Mouse (Mus musculus): ENCODE results near the gene Adgrl3. TPM values are rescaled to one million over a fixed set of nuclear protein-coding genes. Genes with fewer than 3 reads are reported as not detected.

Gene Adgrl3
- polyA plus RNA-seq, 1 experiment from 2014 or later: 14.0 TPM

- Histone ChIP-seq H3K4me2 (no peak overlapping the region), H3K27ac (no peak overlapping the region), H3K9ac (no peak overlapping the region), H3K4me1 (peaks cover 5% of the 10 kb centered on the region; the same call in 1 of the 2 replicates), H3K9me3 (no peaks in the 10 kb centered on the region), H3K27me3 (no peaks in the 10 kb centered on the region), H3K36me3 (no peaks in the 10 kb centered on the region), H3K4me3 (no peak overlapping the region)
- WGBS: 32% methylated on average over 3 of the region's 3 CpGs
- ATAC-seq (ENCODE audit: borderline replicate concordance, extremely low read depth, low FRiP score, low TSS enrichment): peak; percentile 52; the same call in 1 of the 2 replicates
Observed at GRCm38 (mm10) chr5:81345096-81345435, 325.1 kb downstream of the Adgrl3 start.

- H3K9me3 ChIP-seq: no peaks in the 10 kb centered on the region
- no peak overlapping the region for H3K4me2 ChIP-seq
- no peak overlapping the region for H3K4me3 ChIP-seq
- no peaks in the 10 kb centered on the region for H3K27me3 ChIP-seq
- WGBS: 50% methylated on average over 9 of the region's 9 CpGs
- H3K36me3 ChIP-seq: no peaks in the 10 kb centered on the region
- no peak overlapping the region for H3K27ac ChIP-seq
- H3K4me1 ChIP-seq: peaks cover 5% of the 10 kb centered on the region; the same call in 1 of the 2 replicates
- peak; percentile 75; the same call in 1 of the 2 replicates for ATAC-seq (ENCODE audit: borderline replicate concordance, extremely low read depth, low FRiP score, low TSS enrichment)
- no peak overlapping the region for H3K9ac ChIP-seq
Observed at GRCm38 (mm10) chr5:81345436-81346131, 325.6 kb downstream of the Adgrl3 start.

GRCm38 (mm10) chr5:81347571-81347970, 327.6 kb downstream of the Adgrl3 start:
- ATAC-seq (ENCODE audit: borderline replicate concordance, extremely low read depth, low FRiP score, low TSS enrichment): no peak
- no peaks in the 10 kb centered on the region for H3K27me3 ChIP-seq
- no peak overlapping the region for H3K27ac ChIP-seq
- no peak overlapping the region for H3K4me3 ChIP-seq
- H3K9me3 ChIP-seq: no peaks in the 10 kb centered on the region
- no peaks in the 10 kb centered on the region for H3K36me3 ChIP-seq
- WGBS: 33% methylated on average over 4 of the region's 4 CpGs
- no peak overlapping the region for H3K9ac ChIP-seq
- no peak overlapping the region for H3K4me2 ChIP-seq
- H3K4me1 ChIP-seq: peaks cover 5% of the 10 kb centered on the region; the same call in 1 of the 2 replicates

- Histone ChIP-seq H3K9ac (no peak overlapping the region), H3K9me3 (no peaks in the 10 kb centered on the region), H3K4me3 (no peak overlapping the region), H3K4me1 (no peaks in the 10 kb centered on the region), H3K4me2 (no peak overlapping the region), H3K36me3 (no peaks in the 10 kb centered on the region), H3K27me3 (no peaks in the 10 kb centered on the region), H3K27ac (no peak overlapping the region)
- no peak for ATAC-seq (ENCODE audit: borderline replicate concordance, extremely low read depth, low FRiP score, low TSS enrichment)
- WGBS: 74% methylated on average over 2 of the region's 2 CpGs
Observed at GRCm38 (mm10) chr5:81359560-81359959, 339.6 kb downstream of the Adgrl3 start.

GRCm38 (mm10) chr5:81364198-81364643, 344.3 kb downstream of the Adgrl3 start:
- 49% methylated on average over 8 of the region's 8 CpGs for WGBS
- H3K4me3 ChIP-seq: no peak overlapping the region
- no peaks in the 10 kb centered on the region for H3K4me1 ChIP-seq
- H3K9me3 ChIP-seq: no peaks in the 10 kb centered on the region
- no peak overlapping the region for H3K4me2 ChIP-seq
- H3K27me3 ChIP-seq: no peaks in the 10 kb centered on the region
- no peak overlapping the region for H3K27ac ChIP-seq
- no peak overlapping the region for H3K9ac ChIP-seq
- no peaks in the 10 kb centered on the region for H3K36me3 ChIP-seq
- peak; percentile 77; the same call in 1 of the 2 replicates for ATAC-seq (ENCODE audit: borderline replicate concordance, extremely low read depth, low FRiP score, low TSS enrichment)

GRCm38 (mm10) chr5:81365250-81365649, 345.3 kb downstream of the Adgrl3 start:
- Histone ChIP-seq H3K27me3 (no peaks in the 10 kb centered on the region), H3K4me1 (peaks cover 5% of the 10 kb centered on the region; the same call in 1 of the 2 replicates), H3K4me3 (no peak overlapping the region), H3K36me3 (no peaks in the 10 kb centered on the region), H3K4me2 (no peak overlapping the region), H3K9ac (no peak overlapping the region), H3K9me3 (no peaks in the 10 kb centered on the region), H3K27ac (no peak overlapping the region)
- 45% methylated on average over 2 of the region's 2 CpGs for WGBS
- ATAC-seq (ENCODE audit: borderline replicate concordance, extremely low read depth, low FRiP score, low TSS enrichment): no peak

- Histone ChIP-seq H3K4me2 (no peak overlapping the region), H3K36me3 (no peaks in the 10 kb centered on the region), H3K27ac (no peak overlapping the region), H3K4me3 (no peak overlapping the region), H3K4me1 (peaks cover 5% of the 10 kb centered on the region; the same call in 1 of the 2 replicates), H3K9me3 (no peaks in the 10 kb centered on the region), H3K9ac (no peak overlapping the region), H3K27me3 (no peaks in the 10 kb centered on the region)
- WGBS: 50% methylated on average over 10 of the region's 10 CpGs
- ATAC-seq (ENCODE audit: borderline replicate concordance, extremely low read depth, low FRiP score, low TSS enrichment): peak; percentile 85; the same call in 1 of the 2 replicates
Observed at GRCm38 (mm10) chr5:81370126-81370850, 350.4 kb downstream of the Adgrl3 start.

- 88% methylated on average over 7 of the region's 7 CpGs for WGBS
- no peak overlapping the region for H3K4me3 ChIP-seq
- ATAC-seq (ENCODE audit: borderline replicate concordance, extremely low read depth, low FRiP score, low TSS enrichment): no peak
Observed at GRCm38 (mm10) chr5:81375992-81376391, 356.1 kb downstream of the Adgrl3 start.

GRCm38 (mm10) chr5:81405582-81406143, 385.7 kb downstream of the Adgrl3 start:
- Histone ChIP-seq H3K27ac (no peak overlapping the region), H3K4me1 (no peaks in the 10 kb centered on the region), H3K36me3 (no peaks in the 10 kb centered on the region), H3K9me3 (no peaks in the 10 kb centered on the region), H3K4me3 (no peak overlapping the region), H3K9ac (no peak overlapping the region), H3K4me2 (no peak overlapping the region), H3K27me3 (no peaks in the 10 kb centered on the region)
- no peak for ATAC-seq (ENCODE audit: borderline replicate concordance, extremely low read depth, low FRiP score, low TSS enrichment)
- WGBS: 54% methylated on average over 1 of the region's 1 CpGs

More at GRCm38 (mm10) chr5:81375992-81376391, 356.1 kb downstream of the Adgrl3 start:
- Histone ChIP-seq H3K4me1 (no peaks in the 10 kb centered on the region), H3K27me3 (no peaks in the 10 kb centered on the region), H3K27ac (no peak overlapping the region), H3K36me3 (no peaks in the 10 kb centered on the region), H3K4me2 (no peak overlapping the region), H3K9ac (no peak overlapping the region), H3K9me3 (no peaks in the 10 kb centered on the region)

GRCm38 (mm10) chr5:81417326-81417725, 397.4 kb downstream of the Adgrl3 start:
- no peaks in the 10 kb centered on the region for H3K27me3 ChIP-seq
- H3K4me1 ChIP-seq: no peaks in the 10 kb centered on the region
- H3K4me2 ChIP-seq: no peak overlapping the region
- H3K4me3 ChIP-seq: no peak overlapping the region
- 57% methylated on average over 3 of the region's 3 CpGs for WGBS
- no peak overlapping the region for H3K9ac ChIP-seq
- no peak for ATAC-seq (ENCODE audit: borderline replicate concordance, extremely low read depth, low FRiP score, low TSS enrichment)
- H3K27ac ChIP-seq: no peak overlapping the region
- no peaks in the 10 kb centered on the region for H3K36me3 ChIP-seq
- H3K9me3 ChIP-seq: no peaks in the 10 kb centered on the region

- Histone ChIP-seq H3K4me1 (peaks cover 3% of the 10 kb centered on the region; the same call in 1 of the 2 replicates), H3K4me2 (no peak overlapping the region), H3K4me3 (no peak overlapping the region), H3K36me3 (no peaks in the 10 kb centered on the region), H3K9me3 (no peaks in the 10 kb centered on the region), H3K9ac (no peak overlapping the region), H3K27ac (no peak overlapping the region), H3K27me3 (no peaks in the 10 kb centered on the region)
- ATAC-seq (ENCODE audit: borderline replicate concordance, extremely low read depth, low FRiP score, low TSS enrichment): no peak
- WGBS: 27% methylated on average over 5 of the region's 5 CpGs
Observed at GRCm38 (mm10) chr5:81427393-81427792, 407.5 kb downstream of the Adgrl3 start.

- Histone ChIP-seq H3K36me3 (no peaks in the 10 kb centered on the region), H3K9ac (no peak overlapping the region), H3K27ac (no peak overlapping the region), H3K4me3 (no peak overlapping the region), H3K4me2 (no peak overlapping the region), H3K9me3 (no peaks in the 10 kb centered on the region), H3K4me1 (no peaks in the 10 kb centered on the region), H3K27me3 (no peaks in the 10 kb centered on the region)
- 80% methylated on average over 3 of the region's 3 CpGs for WGBS
- no peak for ATAC-seq (ENCODE audit: borderline replicate concordance, extremely low read depth, low FRiP score, low TSS enrichment)
Observed at GRCm38 (mm10) chr5:81436375-81436774, 416.4 kb downstream of the Adgrl3 start.
